Mouse (Mus musculus) liver, postnatal 0 days (tissue): ENCODE measurements around the gene Xpc.

Experiments used
- CTCF ChIP-seq: sonication (generic); IDR thresholded peaks from 2 replicates; pipeline ENCODE4 v1.5.1; 2016; ENCODE audit warnings: antibody characterized with exemption, low read depth
- EP300 ChIP-seq: IDR thresholded peaks from 2 replicates; pipeline ENCODE4 v1.6.1; 2016; ENCODE audit warnings: antibody characterized with exemption, low read depth, mild to moderate bottlenecking

GRCm38 (mm10) chr6:91518454-91519020 is 2.8 kb upstream of the Xpc start:
- no peak for TF ChIP-seq CTCF
- TF ChIP-seq EP300 = no peak
